Mouse (Mus musculus) skeletal muscle tissue, postnatal 0 days (tissue): ENCODE data around the gene Dpep1. TPM values are rescaled to one million over a fixed set of nuclear protein-coding genes. Genes with fewer than 3 reads are reported as not detected.

Source experiments
- polyA plus RNA-seq: library from polyadenylated mRNA; unstranded; fragments of >200 nt; fragmentation: Nextera tagmentation; extraction: Ambion mirVana; gene quantifications from 2 replicates; pipeline ENCODE4 v1.2.1, GENCODE M21; 2015

Dpep1 gene
- 14.2 and 14.8 TPM in 2 replicates for polyA plus RNA-seq

DNA sequence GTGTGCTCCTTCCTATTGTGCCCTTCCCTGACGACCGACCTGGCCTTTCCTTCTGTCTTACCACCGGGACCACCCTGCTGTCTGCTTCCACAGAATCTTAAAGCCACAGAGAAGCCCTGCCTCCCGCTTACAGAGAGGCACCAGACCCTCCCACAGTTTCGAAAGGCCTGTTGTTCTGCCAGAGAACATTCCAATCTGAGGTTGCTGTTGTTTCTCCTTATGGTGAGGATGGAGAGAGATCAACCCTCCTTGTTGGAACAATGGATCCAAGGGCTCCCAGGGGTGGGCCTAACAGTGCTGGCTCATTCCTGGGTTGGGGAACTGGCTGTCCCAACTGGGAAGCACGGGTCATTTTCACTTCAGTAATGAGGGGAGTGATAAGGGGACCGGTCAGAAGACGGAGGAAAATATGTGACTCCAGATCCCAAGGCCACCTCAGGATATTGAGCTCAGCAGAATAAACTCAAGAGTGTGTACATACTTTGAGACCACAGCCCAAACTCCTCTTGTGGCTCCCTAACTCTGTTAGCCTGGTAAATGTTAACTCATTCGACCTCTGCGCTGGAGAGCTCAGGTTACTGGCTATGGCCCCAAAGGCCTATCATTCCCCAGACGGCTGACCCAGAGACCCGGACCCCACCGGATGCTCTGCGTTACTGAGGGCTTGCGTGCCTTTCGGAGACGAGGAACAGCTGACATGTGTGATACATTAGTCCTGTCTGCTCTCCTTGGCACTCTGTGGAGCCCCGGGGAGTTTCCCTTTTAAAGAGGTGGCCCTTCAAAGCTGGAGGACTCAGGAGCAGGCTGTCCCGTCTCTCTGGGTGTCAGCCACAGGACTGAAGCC is at the start of gene Dpep1:
Gene Dpep1 (plus strand): TSS at position 677 of the 844 bp plus-strand sequence.

GRCm38 (mm10) chr8:123157888-123158465 is 28.1 kb upstream of the Dpep1 start, which contains the start of gene Sult5a1:
Sult5a1 (minus strand) TSS chr8:123158315.

GRCm38 (mm10) chr8:123212321-123213117 is 26.5 kb downstream of the Dpep1 start, which contains the start of the genes Chmp1a and Spata33:
Chmp1a (minus strand) TSS chr8:123212763.
Spata33 (plus strand) TSS chr8:123212832.

GRCm38 (mm10) chr8:123224278-123225266 is 38.5 kb downstream of the Dpep1 start, which contains the start of gene Cdk10:
Cdk10 (plus strand) TSS chr8:123224842.

GRCm38 (mm10) chr8:123235520-123236497 is 49.8 kb downstream of the Dpep1 start, which contains the start of gene Spata2l:
Spata2l (minus strand) TSS chr8:123236233.

Other genes starting within 250 kb of the Dpep1 start
- gene Ankrd11, start 144.0 kb upstream of the Dpep1 start, polyA plus RNA-seq = 32.8 and 35.7 TPM in 2 replicates
- gene Spg7, start 123.3 kb upstream of the Dpep1 start, polyA plus RNA-seq = 44.5 and 46.9 TPM in 2 replicates
- 1,136 and 1,218 TPM in 2 replicates for gene Rpl13, start 83.9 kb upstream of the Dpep1 start, polyA plus RNA-seq
- 0.89 and 1.0 TPM in 2 replicates for gene Cpne7, start 68.9 kb upstream of the Dpep1 start, polyA plus RNA-seq
- 13.2 and 13.3 TPM in 2 replicates for gene Sult5a1, start 27.9 kb upstream of the Dpep1 start, polyA plus RNA-seq
- 76.6 and 84.8 TPM in 2 replicates for gene Chmp1a, start 26.5 kb downstream of the Dpep1 start, polyA plus RNA-seq
- 1.2 and 1.4 TPM in 2 replicates for gene Spata33, start 26.6 kb downstream of the Dpep1 start, polyA plus RNA-seq
- 11.7 and 13.6 TPM in 2 replicates for gene Cdk10, start 38.6 kb downstream of the Dpep1 start, polyA plus RNA-seq
- gene Spata2l, start 50.0 kb downstream of the Dpep1 start, polyA plus RNA-seq = 1.3 and 1.6 TPM in 2 replicates
- gene Zfp276, start 68.0 kb downstream of the Dpep1 start, polyA plus RNA-seq = 8.6 and 9.3 TPM in 2 replicates
- gene Vps9d1, start 68.1 kb downstream of the Dpep1 start, polyA plus RNA-seq = 11.8 and 13.8 TPM in 2 replicates
- gene Fanca, start 132.3 kb downstream of the Dpep1 start, polyA plus RNA-seq = 3.5 and 4.5 TPM in 2 replicates
- 0.43 and 0.45 TPM in 2 replicates for gene Spire2, start 146.5 kb downstream of the Dpep1 start, polyA plus RNA-seq
- gene Tcf25, start 187.5 kb downstream of the Dpep1 start, polyA plus RNA-seq = 124 and 137 TPM in 2 replicates
- not detected in 2 replicates for gene Mc1r, start 220.9 kb downstream of the Dpep1 start, polyA plus RNA-seq
- gene Tubb3, start 225.2 kb downstream of the Dpep1 start, polyA plus RNA-seq = 0.19 and 0.33 TPM in 2 replicates
- 15.8 and 18.1 TPM in 2 replicates for gene Def8, start 237.3 kb downstream of the Dpep1 start, polyA plus RNA-seq